Mouse (Mus musculus) neural tube, embryonic 12.5 days (tissue): ENCODE data around the gene Ccnl2. TPM values are rescaled to one million over a fixed set of nuclear protein-coding genes. Genes with fewer than 3 reads are reported as not detected.

ENCODE experiments used
- ATAC-seq: fragments of 200-750 bp; cut with Nextera tagmentation; 2 replicates; pipeline ENCODE4 v1.8.0; 2017; ENCODE audit warnings: low read depth, mild to moderate bottlenecking, moderate TSS enrichment, moderate library complexity; ENCODE audit not compliant: low FRiP score
- H3K27ac ChIP-seq: fragments of 300-500 bp; sonication (generic); 2 replicates; pipeline ENCODE4 v1.5.1; 2016
- H3K27me3 ChIP-seq: fragments of 300-500 bp; sonication (generic); replicated peaks from 2 replicates; pipeline ENCODE4 v1.6.1; 2016; ENCODE audit warnings: mild to moderate bottlenecking
- H3K36me3 ChIP-seq: fragments of 300-500 bp; sonication (generic); 2 replicates; pipeline ENCODE4 v1.6.1; 2016; ENCODE audit warnings: mild to moderate bottlenecking
- H3K4me1 ChIP-seq: fragments of 300-500 bp; sonication (generic); 2 replicates; pipeline ENCODE4 v1.6.1; 2016
- H3K4me2 ChIP-seq: fragments of 300-500 bp; sonication (generic); replicated peaks from 2 replicates; pipeline ENCODE4 v1.6.1; 2016; ENCODE audit warnings: mild to moderate bottlenecking
- H3K4me3 ChIP-seq: fragments of 300-500 bp; sonication (generic); 2 replicates; pipeline ENCODE4 v1.5.1; 2016
- H3K9ac ChIP-seq: fragments of 300-500 bp; sonication (generic); 2 replicates; pipeline ENCODE4 v1.6.1; 2016; ENCODE audit warnings: mild to moderate bottlenecking
- H3K9me3 ChIP-seq: fragments of 300-500 bp; sonication (generic); 2 replicates; pipeline ENCODE4 v1.6.1; 2016; ENCODE audit warnings: mild to moderate bottlenecking
- WGBS: fragments of 180-500 bp; shearing (Covaris S2); methylation state at CpG from one replicate; pipeline ENCODE4 v1.1.7; 2016; 5-methylcytosine and 5-hydroxymethylcytosine counted together
- polyA plus RNA-seq: library from polyadenylated mRNA; unstranded; fragments of >200 nt; fragmentation: Nextera tagmentation; extraction: Ambion mirVana; gene quantifications from 2 replicates; pipeline ENCODE4 v1.2.1, GENCODE M21; 2016

Ccnl2 gene
- polyA plus RNA-seq, 1 experiment from 2014 or later: 204 TPM

- H3K36me3 ChIP-seq: no peaks in the 10 kb centered on the region
- H3K4me1 ChIP-seq: peaks cover 27% of the 10 kb centered on the region
- peak within 1 kb of the TSS; percentile 84 for H3K4me3 ChIP-seq
- peaks cover under 1% of the 10 kb centered on the region; the same call in 1 of the 2 replicates for H3K27me3 ChIP-seq
- H3K9me3 ChIP-seq: no peaks in the 10 kb centered on the region
- peak within 1 kb of the TSS; percentile 20; the same call in 1 of the 2 replicates for H3K27ac ChIP-seq
- ATAC-seq: peak; percentile 91
- H3K9ac ChIP-seq: peak within 1 kb of the TSS; percentile 80
- peak within 1 kb of the TSS; percentile 88 for H3K4me2 ChIP-seq
- WGBS: 3% methylated on average over 65 of the region's 65 CpGs
These were observed 34.7 kb downstream of the Ccnl2 start, which contains the start of gene Dvl1 for GRCm38 (mm10) chr4:155846871-155847578. Dvl1 (plus strand) TSS chr4:155847402.

DNA sequence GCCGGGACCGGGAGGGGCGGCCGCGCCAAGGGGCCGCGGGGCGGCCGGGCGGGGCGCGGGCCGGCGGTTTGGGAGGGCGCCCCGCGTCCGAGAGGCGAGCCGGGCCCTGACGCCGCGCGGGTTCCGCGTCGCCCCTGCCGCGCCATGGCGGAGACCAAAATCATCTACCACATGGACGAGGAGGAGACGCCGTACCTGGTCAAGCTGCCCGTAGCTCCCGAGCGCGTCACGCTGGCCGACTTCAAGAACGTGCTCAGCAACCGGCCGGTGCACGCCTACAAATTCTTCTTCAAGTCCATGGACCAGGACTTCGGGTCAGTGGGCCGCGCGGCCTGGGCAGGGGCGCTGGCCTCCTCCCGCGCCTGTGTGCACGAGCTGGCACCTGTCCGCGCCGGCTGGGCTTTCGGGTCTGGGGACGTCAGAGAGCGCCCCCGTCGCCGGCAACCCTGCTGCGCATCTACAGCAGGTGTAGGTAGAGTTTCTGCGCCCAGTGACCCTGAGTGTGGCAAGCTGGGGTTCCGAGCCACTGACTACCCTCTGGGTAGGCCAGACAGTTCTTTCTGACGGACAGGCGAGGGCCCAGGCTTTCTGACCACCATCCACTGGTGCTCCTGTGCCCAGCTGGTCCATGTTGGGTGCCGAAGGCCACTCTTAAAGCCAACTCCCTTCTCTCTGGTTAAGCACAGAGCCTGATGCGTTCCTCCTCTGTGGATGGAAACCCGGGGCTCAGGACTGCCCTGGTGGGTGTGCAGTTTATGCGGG, 35.5 kb downstream of the Ccnl2 start:
- ATAC-seq: peak; percentile 56
- H3K4me3 ChIP-seq: peak overlapping the region; percentile 84
- WGBS: 2% methylated on average over 69 of the region's 69 CpGs

DNA sequence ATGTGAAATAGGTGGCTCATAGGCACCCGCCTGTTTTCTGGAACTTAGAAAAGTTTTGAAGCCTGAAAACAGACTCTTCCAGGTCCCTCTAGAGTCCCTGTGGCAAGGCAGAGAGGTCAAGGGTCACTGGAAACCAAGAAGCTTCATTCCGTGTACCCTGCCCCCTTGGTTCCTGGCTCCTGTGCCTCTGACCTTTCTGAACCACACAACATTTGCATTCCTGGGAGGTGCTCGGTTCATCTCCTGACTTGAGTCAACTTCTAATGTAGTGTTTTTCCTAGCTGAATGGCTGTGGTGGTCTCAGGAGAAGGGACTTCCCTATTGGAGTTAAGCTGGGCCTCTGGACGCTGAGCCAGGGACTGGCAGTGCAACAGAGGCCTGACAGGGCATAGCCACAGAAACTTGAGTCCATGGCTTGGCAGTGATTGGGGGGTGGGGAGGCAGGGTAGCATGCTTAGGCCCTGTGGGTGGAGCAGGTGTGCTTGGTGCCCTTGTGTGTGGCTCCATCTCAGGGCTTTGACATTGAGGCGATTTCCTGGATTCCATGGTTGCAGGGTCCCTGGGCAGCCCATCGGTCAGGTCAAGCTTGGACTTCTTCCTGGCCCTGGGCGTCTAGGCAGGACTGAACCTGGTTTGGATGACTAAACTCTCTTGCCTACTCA, 36.3 kb downstream of the Ccnl2 start:
- H3K4me2 ChIP-seq: peak overlapping the region; percentile 88
- H3K27me3 ChIP-seq: no peaks in the 10 kb centered on the region
- 67% methylated on average over 7 of the region's 7 CpGs for WGBS
- peaks cover 27% of the 10 kb centered on the region for H3K4me1 ChIP-seq
- no peaks in the 10 kb centered on the region for H3K9me3 ChIP-seq
- H3K4me3 ChIP-seq: peak overlapping the region; percentile 84
- no peak for ATAC-seq
- peaks cover 5% of the 10 kb centered on the region for H3K36me3 ChIP-seq
- peak overlapping the region; percentile 80 for H3K9ac ChIP-seq
- no peak overlapping the region for H3K27ac ChIP-seq

More for the DNA sequence above, 35.5 kb downstream of the Ccnl2 start:
- H3K9me3 ChIP-seq: no peaks in the 10 kb centered on the region
- no peaks in the 10 kb centered on the region for H3K36me3 ChIP-seq
- no peaks in the 10 kb centered on the region for H3K27me3 ChIP-seq
- 0 out of 2 replicates have a peak overlapping the region, but pooled peaks have one; percentile 20 for H3K27ac ChIP-seq
- peak overlapping the region; percentile 80 for H3K9ac ChIP-seq
- H3K4me1 ChIP-seq: peaks cover 27% of the 10 kb centered on the region
- peak overlapping the region; percentile 88 for H3K4me2 ChIP-seq

DNA sequence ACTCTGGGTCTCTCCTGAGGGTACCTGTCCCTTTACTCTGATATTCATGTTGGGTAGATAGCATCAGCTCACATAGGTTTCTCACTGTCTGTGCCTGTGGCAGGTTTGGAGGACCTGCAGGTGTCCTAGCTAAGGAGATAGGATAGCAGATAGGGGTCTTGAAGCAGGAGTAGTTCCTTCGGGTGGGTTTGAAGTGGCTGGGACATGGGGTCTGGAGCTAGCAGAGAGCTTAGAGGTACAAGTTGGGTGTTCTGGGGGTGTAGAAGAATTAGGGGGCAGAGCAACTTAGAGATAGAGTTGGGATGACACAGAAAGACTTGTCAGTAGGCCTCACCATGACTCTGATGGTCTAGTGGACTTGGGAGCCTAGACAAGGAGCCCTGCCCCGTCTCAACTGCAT, 37.1 kb downstream of the Ccnl2 start:
- ATAC-seq: no peak
- WGBS: 88% methylated on average over 2 of the region's 2 CpGs
- no peak overlapping the region for H3K4me3 ChIP-seq

GRCm38 (mm10) chr4:155849792-155850451, 37.6 kb downstream of the Ccnl2 start:
- peaks cover 27% of the 10 kb centered on the region for H3K4me1 ChIP-seq
- H3K9me3 ChIP-seq: no peaks in the 10 kb centered on the region
- H3K36me3 ChIP-seq: peaks cover 18% of the 10 kb centered on the region
- no peak for ATAC-seq
- H3K4me2 ChIP-seq: peak overlapping the region; percentile 88; the same call in 1 of the 2 replicates
- 94% methylated on average over 3 of the region's 3 CpGs for WGBS
- no peak overlapping the region for H3K4me3 ChIP-seq
- no peaks in the 10 kb centered on the region for H3K27me3 ChIP-seq
- H3K27ac ChIP-seq: no peak overlapping the region
- no peak overlapping the region for H3K9ac ChIP-seq

More for the DNA sequence above, 37.1 kb downstream of the Ccnl2 start:
- Histone ChIP-seq H3K27ac (no peak overlapping the region), H3K36me3 (peaks cover 13% of the 10 kb centered on the region), H3K9me3 (no peaks in the 10 kb centered on the region), H3K9ac (no peak overlapping the region), H3K4me1 (peaks cover 27% of the 10 kb centered on the region), H3K27me3 (no peaks in the 10 kb centered on the region), H3K4me2 (peak overlapping the region; percentile 88; the same call in 1 of the 2 replicates)

DNA sequence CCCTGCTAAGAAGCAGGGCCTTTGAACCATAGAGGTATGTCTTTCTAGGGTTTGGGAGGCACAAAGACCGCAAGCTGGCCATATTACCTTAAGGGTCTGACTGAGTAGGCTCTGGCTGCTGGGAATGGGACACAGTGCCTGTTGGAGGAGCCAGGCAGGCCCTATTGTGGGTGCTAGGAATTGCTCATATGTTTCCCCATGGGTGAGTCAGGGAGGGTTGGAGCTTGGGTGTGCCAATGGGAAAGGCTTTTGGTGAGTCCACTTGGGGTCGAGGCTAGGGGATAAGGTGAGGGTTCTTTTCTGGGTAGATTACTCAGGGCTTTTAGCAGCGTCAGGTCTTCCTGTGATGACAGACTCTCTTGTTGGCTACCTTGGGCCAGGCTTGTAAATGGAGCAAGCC, 39.1 kb downstream of the Ccnl2 start:
- no peaks in the 10 kb centered on the region for H3K27me3 ChIP-seq
- peaks cover 33% of the 10 kb centered on the region for H3K36me3 ChIP-seq
- no peak for ATAC-seq
- 84% methylated on average over 3 of the region's 3 CpGs for WGBS
- no peak overlapping the region for H3K9ac ChIP-seq
- no peak overlapping the region for H3K4me2 ChIP-seq
- H3K4me1 ChIP-seq: peaks cover 26% of the 10 kb centered on the region
- H3K4me3 ChIP-seq: no peak overlapping the region
- H3K9me3 ChIP-seq: no peaks in the 10 kb centered on the region
- no peak overlapping the region for H3K27ac ChIP-seq

- no peak overlapping the region for H3K4me2 ChIP-seq
- H3K4me1 ChIP-seq: peaks cover 20% of the 10 kb centered on the region
- H3K9me3 ChIP-seq: no peaks in the 10 kb centered on the region
- ATAC-seq: no peak
- no peak overlapping the region for H3K9ac ChIP-seq
- no peaks in the 10 kb centered on the region for H3K27me3 ChIP-seq
- 86% methylated on average over 2 of the region's 2 CpGs for WGBS
- H3K36me3 ChIP-seq: peaks cover 39% of the 10 kb centered on the region
- H3K27ac ChIP-seq: no peak overlapping the region
- no peak overlapping the region for H3K4me3 ChIP-seq
These were observed 39.7 kb downstream of the Ccnl2 start for GRCm38 (mm10) chr4:155851951-155852411.

GRCm38 (mm10) chr4:155853421-155853820, 41.1 kb downstream of the Ccnl2 start:
- H3K4me2 ChIP-seq: no peak overlapping the region
- 92% methylated on average over 9 of the region's 9 CpGs for WGBS
- peaks cover 53% of the 10 kb centered on the region for H3K36me3 ChIP-seq
- ATAC-seq: no peak
- H3K9me3 ChIP-seq: no peaks in the 10 kb centered on the region
- no peaks in the 10 kb centered on the region for H3K27me3 ChIP-seq
- no peak overlapping the region for H3K27ac ChIP-seq
- no peak overlapping the region for H3K4me3 ChIP-seq
- no peak overlapping the region for H3K9ac ChIP-seq
- peaks cover 13% of the 10 kb centered on the region for H3K4me1 ChIP-seq

- H3K36me3 ChIP-seq: peaks cover 68% of the 10 kb centered on the region
- WGBS: 94% methylated on average over 12 of the region's 12 CpGs
- ATAC-seq: no peak
- H3K27ac ChIP-seq: no peak overlapping the region
- H3K4me1 ChIP-seq: no peaks in the 10 kb centered on the region
- H3K9ac ChIP-seq: no peak overlapping the region
- no peaks in the 10 kb centered on the region for H3K27me3 ChIP-seq
- no peak overlapping the region for H3K4me2 ChIP-seq
- no peak overlapping the region for H3K4me3 ChIP-seq
- H3K9me3 ChIP-seq: no peaks in the 10 kb centered on the region
These were observed 42.7 kb downstream of the Ccnl2 start for GRCm38 (mm10) chr4:155854991-155855390.

DNA sequence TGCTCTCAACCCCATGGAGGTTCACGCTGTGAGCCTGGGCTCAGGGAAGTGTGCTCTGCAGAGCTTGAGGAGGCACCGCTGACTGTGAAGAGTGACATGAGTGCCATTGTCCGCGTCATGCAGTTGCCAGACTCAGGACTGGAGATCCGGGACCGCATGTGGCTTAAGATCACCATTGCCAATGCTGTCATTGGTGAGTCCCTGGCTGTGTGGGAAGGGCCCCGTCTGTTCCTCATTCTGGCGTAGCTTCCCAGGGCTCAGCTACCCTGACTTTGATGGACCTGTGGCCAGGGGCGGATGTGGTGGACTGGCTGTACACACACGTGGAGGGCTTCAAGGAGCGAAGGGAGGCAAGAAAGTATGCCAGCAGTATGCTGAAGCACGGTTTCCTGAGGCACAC, 43.8 kb downstream of the Ccnl2 start:
- no peaks in the 10 kb centered on the region for H3K27me3 ChIP-seq
- peaks cover 79% of the 10 kb centered on the region for H3K36me3 ChIP-seq
- 96% methylated on average over 12 of the region's 12 CpGs for WGBS
- no peak overlapping the region for H3K4me2 ChIP-seq
- H3K27ac ChIP-seq: no peak overlapping the region
- no peak for ATAC-seq
- H3K9ac ChIP-seq: no peak overlapping the region
- no peaks in the 10 kb centered on the region for H3K4me1 ChIP-seq
- no peak overlapping the region for H3K4me3 ChIP-seq
- H3K9me3 ChIP-seq: no peaks in the 10 kb centered on the region

GRCm38 (mm10) chr4:155856881-155857280, 44.6 kb downstream of the Ccnl2 start:
- H3K36me3 ChIP-seq: peaks cover 86% of the 10 kb centered on the region
- no peaks in the 10 kb centered on the region for H3K27me3 ChIP-seq
- no peak overlapping the region for H3K4me3 ChIP-seq
- H3K4me2 ChIP-seq: no peak overlapping the region
- no peak overlapping the region for H3K27ac ChIP-seq
- no peaks in the 10 kb centered on the region for H3K4me1 ChIP-seq
- H3K9me3 ChIP-seq: no peaks in the 10 kb centered on the region
- ATAC-seq: no peak
- 90% methylated on average over 3 of the region's 3 CpGs for WGBS
- H3K9ac ChIP-seq: no peak overlapping the region
